Mouse (Mus musculus): ENCODE results near the gene Haus2. TPM values are rescaled to one million over a fixed set of nuclear protein-coding genes. Genes with fewer than 3 reads are reported as not detected.

Gene Haus2
- total RNA-seq, 2 experiments from 2014 or later: 14.8 to 15.6 TPM

DNA sequence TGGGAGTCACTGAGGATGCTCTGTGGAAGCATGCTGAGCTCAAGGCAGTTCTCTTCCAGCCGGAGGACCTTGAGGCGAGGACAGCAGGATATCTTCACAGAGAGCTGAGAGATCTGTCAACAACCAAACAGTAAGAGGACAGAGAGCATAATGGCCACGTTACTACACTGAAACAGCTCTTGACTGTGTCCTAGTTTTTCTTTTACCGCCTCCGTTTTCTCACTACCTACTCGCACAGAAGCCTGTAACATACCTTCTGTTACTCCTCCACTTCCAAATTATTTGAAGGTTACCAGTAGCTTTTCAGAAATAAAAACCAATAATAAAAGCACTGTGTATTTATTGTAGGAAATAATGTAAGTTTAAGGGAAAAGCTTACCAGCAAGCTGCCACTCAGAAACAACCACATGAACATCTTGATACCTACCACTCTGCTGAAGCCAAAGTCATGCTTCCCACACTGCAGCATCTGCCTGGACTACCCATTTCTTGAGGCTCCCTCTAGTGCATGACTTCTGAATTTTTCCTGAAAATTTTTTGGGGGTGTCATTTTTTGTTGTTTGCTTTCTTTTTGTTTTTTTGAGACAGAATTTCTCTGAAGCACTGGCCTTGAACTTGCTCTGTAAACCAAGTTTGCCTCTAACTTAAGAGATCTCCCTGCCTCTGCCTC, 3.0 kb upstream of the Haus2 start:
- peak; percentile 42 to 83 for DNase-seq (ENCODE audit: low spot score in 2 of 2)
- intact Hi-C loops (cut with DNase I): loop anchor here (1.0 to 5.0 kb wide), 3 partner anchors 16 to 64 kb away; partner anchors contain the start of gene Snap23

DNA sequence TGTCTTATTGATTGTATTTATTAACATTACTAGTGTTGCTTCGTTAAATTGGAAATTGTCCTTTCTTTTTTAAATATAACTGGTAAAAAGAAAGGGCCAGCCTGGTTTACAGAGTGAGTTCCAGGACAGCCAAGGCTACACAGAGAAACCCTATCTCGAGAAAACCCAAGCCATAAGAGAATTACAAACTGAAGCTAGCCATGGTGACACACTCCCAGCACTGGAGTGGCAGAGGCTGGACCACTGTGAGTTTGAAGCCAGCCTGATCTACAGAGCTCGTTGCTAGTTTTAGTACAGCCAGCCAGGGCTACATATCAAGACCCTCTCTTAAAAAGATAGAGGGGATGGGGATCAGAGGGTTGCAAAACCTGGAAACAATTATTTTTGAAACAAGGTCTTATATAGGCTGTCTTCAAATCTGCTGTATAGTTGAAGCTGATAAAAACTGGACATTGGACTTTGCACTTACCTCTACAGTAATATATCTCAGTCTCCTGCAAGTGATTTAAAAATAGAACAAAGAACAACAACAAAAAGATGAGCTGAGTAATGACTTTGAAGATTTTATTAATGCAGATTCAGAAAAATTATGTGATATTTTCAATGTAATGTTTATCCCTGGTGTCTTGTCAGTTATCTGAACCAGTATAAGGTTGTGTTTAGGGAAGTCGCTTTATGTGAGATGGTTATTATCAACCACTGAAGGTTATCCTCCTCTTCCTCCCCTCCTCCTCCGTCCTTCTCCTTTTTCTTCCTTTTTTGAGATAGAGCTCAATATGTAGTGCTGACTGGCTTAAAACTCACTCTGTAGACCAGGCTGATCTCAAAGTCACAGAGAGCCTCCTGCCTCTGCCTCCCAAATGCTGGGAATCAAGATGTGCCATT, 7.3 kb downstream of the Haus2 start:
- intact Hi-C loops (cut with DNase I): no loop called here
- no peak for DNase-seq (ENCODE audit: low spot score in 2 of 2)

DNA sequence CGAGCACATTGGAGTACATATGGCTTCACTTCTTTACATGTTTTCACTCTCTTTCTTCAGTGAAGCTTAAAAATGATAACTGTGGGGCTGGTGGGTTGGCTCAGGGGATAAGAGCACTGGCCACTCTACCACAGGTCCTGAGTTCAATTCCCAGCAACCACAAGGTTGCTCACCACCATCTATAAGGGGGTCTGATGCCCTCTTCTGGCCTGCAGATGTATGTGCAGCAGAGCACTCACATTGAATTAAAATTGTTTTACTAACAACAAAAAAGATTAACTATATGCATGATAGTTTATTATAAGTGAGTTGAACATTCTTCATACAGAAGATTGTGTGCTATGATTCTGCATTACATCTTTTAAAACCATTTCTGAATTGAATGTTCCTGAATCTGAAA, 10.4 kb downstream of the Haus2 start:
- DNase-seq (ENCODE audit: low spot score in 2 of 2): no peak
- intact Hi-C loops (cut with DNase I): no loop called here

DNA sequence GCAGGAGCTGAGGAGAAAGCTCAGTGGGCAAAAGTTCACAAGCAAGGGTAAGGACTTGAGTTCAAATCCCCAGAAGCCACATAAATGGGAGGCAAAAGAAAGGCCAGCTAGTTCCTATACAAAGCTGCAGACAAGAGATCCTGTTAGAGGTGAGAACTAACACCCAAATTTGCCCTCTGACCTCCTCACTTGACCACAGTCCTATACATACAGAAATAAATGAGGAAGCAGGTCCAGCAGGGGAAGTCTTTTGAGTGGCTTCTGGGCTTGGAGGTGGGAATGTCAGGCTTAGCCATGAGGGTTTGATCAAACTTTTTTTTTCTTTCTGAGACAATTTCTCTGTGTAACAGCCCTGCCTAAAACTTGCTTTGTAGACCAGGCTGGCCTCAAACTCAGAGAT, 13.7 kb downstream of the Haus2 start:
- intact Hi-C loops (cut with DNase I): no loop called here

DNA sequence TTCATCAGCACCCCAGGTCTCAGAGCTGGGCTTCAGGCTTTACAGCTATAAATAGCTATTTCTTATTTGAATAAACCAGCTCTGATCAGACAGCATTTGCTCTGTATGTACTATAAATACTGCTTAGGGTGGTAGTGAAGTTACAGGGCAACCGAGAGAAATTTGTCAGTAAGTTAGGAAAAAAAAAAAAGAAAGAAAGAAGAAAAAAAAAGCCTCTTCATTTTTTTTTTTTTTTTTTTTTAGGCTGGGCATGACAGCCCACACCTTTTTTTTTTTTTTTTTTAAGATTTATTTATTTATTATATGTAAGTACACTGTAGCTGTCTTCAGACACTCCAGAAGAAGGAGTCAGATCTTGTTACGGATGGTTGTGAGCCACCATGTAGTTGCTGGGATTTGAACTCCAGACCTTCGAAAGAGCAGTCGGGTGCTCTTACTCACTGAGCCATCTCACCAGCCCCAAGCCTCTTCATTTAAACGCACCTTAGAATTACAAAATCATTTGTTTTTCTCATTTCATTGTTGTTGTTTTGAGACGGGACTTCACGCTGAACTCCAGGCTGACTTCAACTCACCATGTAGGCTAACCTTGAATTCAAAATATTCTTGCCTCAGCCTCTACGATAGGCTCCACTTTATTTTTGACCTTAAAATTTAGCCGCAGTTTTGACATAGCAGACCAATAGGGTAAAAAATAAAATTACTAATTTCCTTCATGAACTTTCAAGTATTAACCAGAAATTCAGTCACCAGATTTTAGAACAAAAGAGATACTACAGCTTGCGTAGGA, 19.1 kb downstream of the Haus2 start:
- no peak for DNase-seq (ENCODE audit: low spot score in 2 of 2)
- intact Hi-C loops (cut with DNase I): loop anchor here (2.0 to 5.0 kb wide), 2 partner anchors 19 to 61 kb away; partner anchors contain the start of genes Haus2, Lrrc57 and Snap23

More for the DNA sequence above, 13.7 kb downstream of the Haus2 start:
- no peak for DNase-seq (ENCODE audit: low spot score in 2 of 2)

DNA sequence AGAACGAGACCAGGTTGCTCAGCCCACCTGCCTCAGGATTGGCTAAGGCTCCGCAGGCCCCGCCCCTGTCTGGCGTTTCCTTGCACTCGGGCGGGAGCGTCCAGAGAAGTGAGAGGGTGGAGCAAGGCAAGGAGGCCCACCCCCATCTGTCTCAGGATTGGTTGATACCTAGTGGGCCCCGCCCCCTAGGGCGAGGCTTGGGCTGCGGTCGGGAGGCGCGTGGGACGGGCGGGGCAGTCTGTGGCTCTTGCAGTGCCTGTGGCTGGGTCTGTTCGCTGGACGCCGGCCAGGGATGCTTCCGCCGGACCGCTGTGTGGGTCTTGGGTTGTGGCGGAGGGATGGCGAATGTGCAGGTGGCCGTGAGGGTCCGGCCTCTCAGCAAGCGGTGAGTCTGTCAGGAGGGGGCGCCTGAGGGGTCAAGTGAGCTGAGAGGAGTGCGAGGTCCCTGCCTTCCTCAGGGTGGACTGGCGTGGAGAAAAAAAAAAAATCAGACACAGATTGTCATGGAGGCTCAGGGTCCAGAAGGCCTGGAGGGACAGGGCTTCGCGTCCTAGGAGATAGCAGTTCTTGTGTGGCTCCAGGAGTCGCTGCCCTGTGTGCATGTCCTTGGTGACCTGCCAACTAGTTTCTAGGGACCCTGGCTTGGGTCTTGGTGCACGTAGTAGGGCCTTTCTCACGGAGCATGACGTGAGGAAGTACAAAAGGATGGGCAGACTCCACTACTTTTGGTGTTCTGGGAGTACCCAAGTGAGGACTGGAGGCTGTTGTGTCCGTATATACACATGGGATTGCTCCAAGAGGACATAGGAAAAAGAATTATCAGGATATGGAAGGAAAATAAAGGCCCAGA, 19.9 kb downstream of the Haus2 start, which contains the start of gene Stard9:
Stard9 (plus strand) TSS at position 236 of the 850 bp plus-strand sequence.
- peak; percentile 97 to 99 for DNase-seq (ENCODE audit: low spot score in 2 of 2)
- intact Hi-C loops (cut with DNase I): loop anchor here (2.0 to 5.0 kb wide), 2 partner anchors 20 to 62 kb away; partner anchors contain the start of genes Haus2, Lrrc57 and Snap23

DNA sequence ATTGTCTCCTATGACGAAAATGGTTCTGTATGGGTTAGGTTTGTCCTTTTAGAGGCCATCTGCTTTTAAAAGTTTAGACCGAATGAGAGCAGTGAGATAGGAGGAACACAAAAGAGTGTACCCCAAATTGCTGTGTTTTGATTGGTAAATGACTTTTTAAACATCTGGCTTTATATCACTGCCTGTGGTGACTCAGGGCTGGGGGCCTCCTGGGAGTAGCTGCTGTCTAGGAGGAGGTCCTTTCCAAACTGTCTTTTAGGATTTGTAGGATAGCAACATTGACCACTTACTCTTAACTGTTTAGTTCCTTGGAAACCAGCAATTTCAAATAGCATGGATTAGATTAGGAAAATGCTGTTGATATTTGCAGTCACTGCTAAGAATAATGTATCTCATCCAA, 21.1 kb downstream of the Haus2 start:
- intact Hi-C loops (cut with DNase I): no loop called here
- no peak for DNase-seq (ENCODE audit: low spot score in 2 of 2)

DNA sequence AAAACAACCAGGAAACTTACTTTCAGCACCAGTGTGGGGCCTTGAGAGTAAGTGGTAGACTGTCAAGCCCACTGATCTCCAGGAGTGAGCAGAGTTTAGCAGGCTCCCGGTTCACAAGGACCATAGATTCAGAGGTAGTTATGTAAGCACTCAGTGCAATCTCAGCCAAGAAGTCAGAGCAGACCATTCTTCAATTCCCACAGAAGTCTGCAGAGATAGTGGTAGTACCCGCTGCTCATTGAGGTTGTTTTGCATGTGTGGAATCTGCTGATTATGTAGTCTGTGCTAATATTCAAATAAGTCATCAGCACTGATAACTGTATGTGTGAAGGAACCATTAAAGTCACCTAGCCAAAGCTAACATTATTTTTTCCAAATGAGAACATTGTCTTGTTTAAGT, 21.5 kb downstream of the Haus2 start:
- DNase-seq (ENCODE audit: low spot score in 2 of 2): no peak
- intact Hi-C loops (cut with DNase I): no loop called here

DNA sequence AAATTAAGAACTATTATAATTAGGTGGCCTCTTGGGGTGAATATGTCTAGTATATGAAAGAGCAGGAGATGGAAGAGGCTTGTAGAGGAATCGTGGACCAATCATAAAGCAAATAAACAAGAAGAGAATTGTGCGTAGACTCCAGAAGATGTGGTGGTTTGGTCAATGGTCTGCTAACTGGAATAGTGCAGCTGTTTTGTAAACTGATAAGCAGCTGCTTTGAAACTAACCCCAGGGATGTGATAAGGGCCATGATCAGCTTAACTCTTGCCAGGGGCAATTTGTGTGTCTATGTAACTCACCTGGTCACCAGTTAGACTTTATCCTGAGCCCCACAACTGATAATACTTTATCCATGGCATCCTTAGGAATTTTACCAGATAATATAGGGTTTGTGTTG, 22.3 kb downstream of the Haus2 start:
- DNase-seq (ENCODE audit: low spot score in 2 of 2): no peak
- intact Hi-C loops (cut with DNase I): no loop called here

DNA sequence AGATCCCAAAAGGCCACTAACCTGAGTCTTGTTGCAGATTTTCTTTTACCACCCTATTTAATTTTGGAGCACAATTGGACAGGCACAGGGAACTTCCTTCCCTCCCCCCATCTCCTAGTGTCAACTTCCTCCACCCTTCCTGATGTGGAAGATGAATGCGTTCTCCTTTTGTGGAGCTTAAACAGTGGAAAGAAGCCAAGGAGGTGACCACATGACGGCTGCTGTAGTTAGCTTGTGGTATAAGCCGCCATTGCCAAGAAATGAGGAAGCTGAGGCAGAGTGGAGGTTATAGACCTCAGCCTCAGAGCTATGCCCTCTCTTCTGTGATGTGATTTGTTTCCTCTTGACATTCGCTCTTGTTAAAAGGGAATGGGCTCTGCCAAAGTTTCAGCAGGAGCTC, 22.8 kb downstream of the Haus2 start:
- intact Hi-C loops (cut with DNase I): no loop called here

DNA sequence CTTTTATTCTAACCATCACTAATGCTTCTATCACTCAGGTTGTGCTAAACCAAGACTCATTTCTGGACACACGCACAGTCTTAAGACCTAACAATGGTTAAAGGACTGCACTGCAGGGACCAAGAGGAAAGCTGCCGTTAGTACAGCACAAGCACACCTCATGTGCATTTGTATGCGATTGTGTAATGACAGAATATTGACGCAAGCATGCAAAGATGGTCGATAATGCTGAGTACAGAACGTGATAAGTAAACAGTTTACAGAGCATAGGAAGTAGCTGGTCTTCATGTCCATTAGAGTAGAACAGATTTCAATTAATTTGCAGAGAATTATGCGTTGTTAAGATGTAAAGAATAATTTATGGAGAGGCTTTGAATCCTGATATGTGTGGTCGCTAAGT, 31.7 kb downstream of the Haus2 start:
- DNase-seq (ENCODE audit: low spot score in 2 of 2): no peak
- intact Hi-C loops (cut with DNase I): no loop called here

More for the DNA sequence above, 22.8 kb downstream of the Haus2 start:
- peak in 1 of 2 experiments; percentile 43 for DNase-seq (ENCODE audit: low spot score in 2 of 2)

DNA sequence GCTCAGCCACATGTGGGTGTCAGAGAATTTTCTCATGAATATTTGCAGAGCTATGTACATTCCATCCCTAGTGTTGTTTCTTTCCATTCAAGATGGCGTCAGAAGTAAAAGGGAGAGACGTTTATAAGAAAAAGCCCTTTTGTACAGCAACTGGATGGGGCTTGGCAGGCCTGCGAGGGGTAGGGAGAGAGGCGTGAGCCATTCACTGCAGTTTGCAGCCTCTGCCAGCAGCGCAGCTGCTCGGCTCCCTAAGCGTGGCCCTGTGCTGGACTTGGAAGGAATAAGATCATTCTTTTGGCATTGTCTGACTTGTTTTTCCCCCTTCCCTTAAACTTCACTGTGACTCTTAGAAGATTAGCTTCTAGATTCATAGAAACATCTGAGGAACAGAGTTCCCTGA, 34.7 kb downstream of the Haus2 start:
- DNase-seq (ENCODE audit: low spot score in 2 of 2): peak in 1 of 2 experiments; percentile 30

DNA sequence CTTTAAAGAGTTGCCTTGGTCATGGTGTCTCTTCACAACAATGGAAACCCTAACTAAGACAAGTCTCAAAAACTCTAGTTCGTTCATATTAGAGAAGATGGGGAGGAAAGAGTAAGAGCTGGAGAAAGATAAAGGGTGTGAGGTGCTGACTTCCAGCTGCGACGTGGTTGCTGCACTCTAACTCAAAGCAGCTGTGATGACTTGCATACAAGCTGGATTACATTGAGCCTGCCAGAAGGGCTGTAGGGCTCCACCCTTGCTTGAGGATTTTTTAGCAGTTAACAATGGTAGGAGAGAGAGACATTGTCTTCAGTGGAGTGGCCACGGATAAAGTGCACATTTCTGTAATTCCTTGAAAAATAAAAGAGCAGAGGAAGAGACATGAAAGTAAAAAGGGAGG, 37.6 kb downstream of the Haus2 start:
- intact Hi-C loops (cut with DNase I): no loop called here
- no peak for DNase-seq (ENCODE audit: low spot score in 2 of 2)

More for the DNA sequence above, 34.7 kb downstream of the Haus2 start:
- intact Hi-C loops (cut with DNase I): no loop called here

DNA sequence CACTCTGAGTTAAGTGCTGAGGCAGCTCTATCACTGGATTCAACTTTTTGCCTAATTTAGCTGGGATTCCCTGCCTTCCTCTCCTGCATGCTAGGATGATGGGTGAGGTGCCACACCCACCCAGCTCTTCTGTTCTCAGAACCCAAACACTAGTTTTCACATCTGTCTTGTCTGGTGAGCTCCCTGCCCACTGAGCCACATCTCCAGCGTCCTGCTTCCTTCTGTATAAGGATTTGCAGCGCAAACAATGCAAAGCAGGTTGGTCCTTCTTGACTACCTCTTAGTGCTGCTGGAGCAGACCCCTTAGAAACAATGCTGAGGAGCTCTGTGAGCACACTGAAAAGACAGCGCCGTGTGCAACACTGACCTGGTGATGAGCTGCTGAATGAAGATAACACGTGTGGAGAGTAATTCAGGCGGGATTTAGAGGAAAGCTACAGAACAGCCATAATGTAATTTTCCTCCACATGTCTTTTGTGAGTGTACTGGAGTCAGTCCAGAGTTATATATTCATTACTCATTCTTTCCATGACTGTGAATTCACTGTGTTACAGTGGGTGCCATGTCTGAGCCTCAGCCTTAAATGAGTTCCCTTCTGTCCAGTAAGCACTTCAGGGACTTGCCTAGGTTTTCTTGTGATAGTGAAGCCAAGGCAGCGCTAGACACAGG, 43.2 kb downstream of the Haus2 start:
- intact Hi-C loops (cut with DNase I): no loop called here
- DNase-seq (ENCODE audit: low spot score in 2 of 2): peak in 1 of 2 experiments; percentile 41

DNA sequence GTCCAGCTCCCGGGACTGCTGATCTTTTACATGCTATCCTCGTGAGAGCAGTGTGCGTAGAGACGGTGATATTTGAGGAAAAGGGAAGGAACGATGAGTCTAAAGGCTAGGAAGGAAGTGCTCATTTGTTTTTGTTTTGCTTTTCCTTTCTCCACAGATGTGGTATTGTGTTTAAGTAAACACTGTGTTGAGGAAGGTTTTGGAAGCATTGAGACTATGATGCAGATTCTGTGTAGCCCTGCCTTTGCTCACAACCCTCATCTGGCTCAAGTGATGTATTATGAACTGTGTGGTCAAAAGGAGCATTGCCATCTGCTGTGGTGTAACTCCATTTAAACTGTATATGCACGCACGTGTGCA, 43.7 kb downstream of the Haus2 start:
- intact Hi-C loops (cut with DNase I): no loop called here
- DNase-seq (ENCODE audit: low spot score in 2 of 2): no peak

DNA sequence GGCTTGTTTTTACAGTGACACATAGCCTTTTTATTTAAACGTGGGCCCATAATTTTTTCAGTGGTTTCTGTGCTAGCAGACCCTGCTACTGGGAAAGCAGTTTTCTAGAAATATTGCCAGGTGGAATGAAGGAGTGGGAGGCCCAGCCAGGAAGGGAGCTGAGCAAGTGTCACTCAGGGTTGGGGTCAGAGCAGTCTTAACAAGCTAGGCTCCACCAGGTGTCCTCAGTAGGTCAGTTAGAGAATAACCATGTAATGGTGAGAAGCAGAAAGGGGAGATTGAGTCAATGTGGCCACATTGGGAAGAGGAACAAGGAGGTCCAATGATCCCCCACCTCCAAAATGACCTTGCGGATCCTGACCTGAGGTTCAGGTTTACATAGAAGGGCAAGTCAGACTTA, 45.5 kb downstream of the Haus2 start:
- intact Hi-C loops (cut with DNase I): no loop called here
- no peak for DNase-seq (ENCODE audit: low spot score in 2 of 2)

DNA sequence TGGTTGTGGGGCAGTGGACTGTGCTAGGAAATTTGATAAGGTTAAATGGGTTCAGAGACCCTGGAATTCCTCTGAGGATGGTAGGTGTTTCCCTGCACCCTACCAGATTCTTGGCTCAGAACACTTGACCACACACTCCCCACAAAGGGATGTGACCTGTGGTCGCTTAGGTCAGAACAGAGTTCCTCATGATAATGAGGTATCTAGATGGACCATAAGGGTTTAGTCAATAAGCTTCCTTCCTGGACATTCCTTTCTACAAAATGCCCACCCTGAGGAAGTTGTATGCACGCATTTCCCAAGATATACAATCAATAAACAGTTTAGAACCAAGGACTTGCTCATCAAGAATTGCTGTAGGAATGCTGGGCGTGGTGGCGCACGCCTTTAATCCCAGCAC, 46.7 kb downstream of the Haus2 start:
- intact Hi-C loops (cut with DNase I): no loop called here
- no peak for DNase-seq (ENCODE audit: low spot score in 2 of 2)

DNA sequence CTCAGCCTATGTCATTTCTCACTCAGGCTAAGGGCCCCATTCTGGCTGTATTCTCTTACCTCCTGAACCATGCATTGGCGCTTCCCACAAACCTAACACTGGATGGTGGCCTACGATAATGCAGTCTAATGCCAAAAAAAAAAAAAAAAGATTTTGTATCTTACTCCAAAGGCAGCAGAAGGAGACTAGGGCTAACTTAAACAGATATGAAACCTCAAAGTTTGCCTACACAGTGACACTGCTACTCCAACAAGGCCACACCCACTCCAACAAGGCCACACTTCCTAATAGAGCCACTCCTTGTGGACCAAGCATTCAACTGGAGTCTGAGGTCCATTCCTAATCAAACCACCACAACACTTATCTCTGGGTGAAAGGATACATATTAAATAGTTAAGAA, 47.5 kb downstream of the Haus2 start:
- no peak for DNase-seq (ENCODE audit: low spot score in 2 of 2)
- intact Hi-C loops (cut with DNase I): no loop called here

DNA sequence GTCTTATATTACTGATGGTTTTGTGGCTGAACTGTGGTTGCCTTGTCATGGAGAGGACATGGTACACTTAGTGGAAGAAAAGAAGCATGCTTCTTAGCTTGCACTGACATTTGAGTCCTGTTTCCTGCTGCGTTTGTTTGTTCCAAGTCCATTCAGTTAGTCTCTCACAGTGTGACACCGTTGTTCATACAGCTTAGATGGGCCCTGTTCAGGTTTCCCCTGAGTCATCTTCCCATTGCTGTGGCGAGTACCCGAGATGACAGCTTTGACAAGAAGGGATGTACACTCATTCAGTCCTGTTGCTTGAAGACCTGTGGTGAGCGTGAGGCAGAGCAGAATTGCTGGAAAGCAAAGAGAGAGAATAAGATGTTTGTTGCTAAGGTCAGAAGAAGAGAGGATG, 49.3 kb downstream of the Haus2 start:
- DNase-seq (ENCODE audit: low spot score in 2 of 2): no peak
- intact Hi-C loops (cut with DNase I): no loop called here

All from left cerebral cortex, postnatal 25 days (tissue).